Mouse (Mus musculus): Measurements from ENCODE around the gene Gli2. TPM values are rescaled to one million over a fixed set of nuclear protein-coding genes. Genes with fewer than 3 reads are reported as not detected.

Gli2 gene
- polyA plus RNA-seq, 1 experiment = 4.6 TPM

DNA sequence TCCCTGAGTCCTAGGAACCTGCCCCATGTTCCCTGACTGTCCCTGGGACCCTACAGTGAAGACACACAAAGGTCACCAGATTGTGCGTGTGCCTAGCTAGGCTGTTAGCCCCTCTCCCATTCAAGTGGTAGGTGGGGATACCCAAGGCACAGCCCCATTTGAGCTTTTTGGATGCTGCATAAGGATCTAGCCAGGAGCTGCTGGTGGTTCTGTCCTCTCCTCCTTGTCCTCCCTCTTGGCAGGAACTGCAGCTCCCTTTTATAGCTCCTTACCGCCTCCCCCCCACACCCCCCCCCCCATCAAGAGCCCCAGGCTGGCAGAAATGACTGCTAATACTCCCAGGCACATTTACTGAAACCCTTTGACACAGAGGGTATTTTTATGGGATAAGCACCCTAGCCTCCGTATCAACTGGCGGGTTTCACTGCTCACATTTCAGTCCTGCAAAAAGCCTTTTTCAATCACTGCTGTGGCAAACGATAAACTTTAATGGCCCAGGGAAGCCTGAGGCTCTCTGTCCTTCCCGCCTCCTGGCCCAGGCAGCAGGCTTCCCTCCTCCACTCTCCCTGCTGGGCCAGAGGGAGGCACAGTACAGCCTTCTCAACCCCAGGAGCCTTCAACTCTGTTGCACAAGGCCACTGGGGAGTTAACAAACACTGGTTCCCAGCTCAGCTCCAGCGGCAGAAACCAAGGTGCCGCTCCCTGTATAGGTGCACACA lies 151.4 kb downstream of the Gli2 start:
- DNase-seq (ENCODE audit: low spot score) = no peak

DNA sequence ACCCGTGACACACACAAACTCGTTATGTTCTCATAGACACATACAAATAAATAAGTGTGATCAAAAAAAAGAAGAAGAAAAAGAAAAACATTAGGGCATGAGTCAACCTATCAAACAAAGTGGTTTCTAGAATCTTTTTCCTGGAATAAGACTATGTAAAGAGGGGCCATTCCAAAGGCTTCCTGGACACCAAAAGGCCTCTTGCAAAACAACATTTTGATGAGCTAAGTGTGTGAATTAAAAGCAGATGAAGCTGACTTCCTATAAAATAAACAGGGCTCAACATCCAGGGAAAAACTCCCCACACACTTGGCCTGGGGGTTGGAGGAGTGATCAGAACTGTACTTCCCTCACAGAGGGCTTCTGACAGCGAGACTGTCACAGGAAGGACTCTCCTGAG lies 155.1 kb downstream of the Gli2 start:
- DNase-seq (ENCODE audit: low spot score) = no peak

GRCm38 (mm10) chr1:118895026-118895762 lies 158.2 kb downstream of the Gli2 start:
- no peak for DNase-seq (ENCODE audit: low spot score)

DNA sequence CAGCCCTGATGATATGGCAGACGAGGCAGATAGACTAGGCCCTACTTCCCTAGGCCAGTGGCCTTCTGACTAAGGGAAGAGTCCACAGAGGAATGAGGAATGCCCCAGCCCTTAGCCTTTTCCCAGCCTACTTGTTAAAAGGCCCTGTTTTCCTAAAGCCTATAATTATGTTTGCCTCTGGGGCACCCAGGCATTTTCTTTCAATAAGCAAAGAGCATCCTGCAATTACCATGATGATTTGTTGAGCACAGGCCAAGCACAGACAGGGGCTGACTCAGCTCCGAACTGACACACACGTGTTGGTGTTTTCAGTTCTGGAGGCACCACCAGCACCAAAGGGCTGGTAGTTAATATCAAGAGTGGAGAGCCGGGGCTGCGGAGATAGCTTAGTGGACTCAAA lies 162.0 kb downstream of the Gli2 start:
- no peak for DNase-seq (ENCODE audit: low spot score)

DNA sequence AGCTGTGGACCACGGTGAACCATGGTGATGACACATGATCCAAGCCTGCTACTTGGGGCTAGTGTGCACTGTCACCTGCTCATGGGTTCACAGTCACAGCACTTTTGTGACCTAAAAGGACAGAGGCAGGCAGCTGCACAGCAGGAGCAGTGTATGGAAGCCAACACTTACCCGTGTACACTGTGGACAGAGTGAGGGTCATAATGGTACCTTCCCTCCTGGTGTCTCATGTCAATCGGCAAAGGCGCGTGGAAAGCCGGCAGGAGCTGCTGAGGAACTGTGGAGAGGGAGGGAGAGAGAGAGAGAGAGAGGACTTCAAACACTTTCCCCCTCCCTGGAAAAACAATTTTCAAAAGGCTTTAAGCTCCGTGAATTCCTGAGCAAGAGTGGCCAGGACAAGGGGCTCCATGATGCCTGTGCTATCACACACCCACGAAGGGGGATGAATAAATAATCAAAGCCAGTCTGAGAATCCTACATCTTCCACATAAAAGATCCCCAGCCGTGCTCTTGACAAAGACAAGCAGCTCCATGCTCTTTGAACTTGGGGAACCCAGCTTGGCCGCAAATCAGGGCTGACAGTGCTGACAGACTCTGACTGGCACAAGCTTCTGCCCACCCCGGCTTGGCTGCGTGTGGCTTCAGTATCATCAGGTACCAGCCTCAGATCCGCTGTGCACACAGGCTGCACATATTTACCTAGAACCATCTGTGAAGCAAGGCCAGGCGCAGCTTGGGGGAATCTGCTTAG lies 163.1 kb downstream of the Gli2 start:
- DNase-seq (ENCODE audit: low spot score) = no peak

- no peak for DNase-seq (ENCODE audit: low spot score)
Observed at GRCm38 (mm10) chr1:118880781-118881247, 172.6 kb downstream of the Gli2 start.

DNA sequence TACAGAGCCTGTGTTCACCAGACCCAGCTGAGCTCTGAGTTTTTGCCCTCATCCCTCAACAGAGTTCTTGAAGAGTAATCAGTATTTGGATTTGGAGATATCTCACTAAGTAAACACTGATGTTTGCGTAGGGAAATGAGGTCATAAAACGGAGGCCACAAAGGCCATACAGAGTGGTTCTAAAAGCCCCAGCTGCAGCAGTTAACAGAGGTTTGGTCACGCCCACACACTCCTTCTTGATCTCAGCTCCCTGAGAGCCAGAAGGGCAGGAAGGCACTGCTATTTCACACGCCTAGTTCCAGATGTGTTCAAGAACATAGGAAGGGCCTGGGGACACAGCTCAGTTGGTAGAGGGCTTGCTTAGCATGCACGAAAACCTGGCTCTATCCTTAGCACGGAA lies 175.1 kb downstream of the Gli2 start:
- no peak for DNase-seq (ENCODE audit: low spot score)

GRCm38 (mm10) chr1:118875227-118875626 lies 178.2 kb downstream of the Gli2 start:
- DNase-seq (ENCODE audit: low spot score) = no peak

- DNase-seq (ENCODE audit: low spot score) = no peak
Observed at GRCm38 (mm10) chr1:118873559-118873958, 179.9 kb downstream of the Gli2 start.

- DNase-seq (ENCODE audit: low spot score) = no peak
Observed at GRCm38 (mm10) chr1:118864735-118865134, 188.7 kb downstream of the Gli2 start.

DNA sequence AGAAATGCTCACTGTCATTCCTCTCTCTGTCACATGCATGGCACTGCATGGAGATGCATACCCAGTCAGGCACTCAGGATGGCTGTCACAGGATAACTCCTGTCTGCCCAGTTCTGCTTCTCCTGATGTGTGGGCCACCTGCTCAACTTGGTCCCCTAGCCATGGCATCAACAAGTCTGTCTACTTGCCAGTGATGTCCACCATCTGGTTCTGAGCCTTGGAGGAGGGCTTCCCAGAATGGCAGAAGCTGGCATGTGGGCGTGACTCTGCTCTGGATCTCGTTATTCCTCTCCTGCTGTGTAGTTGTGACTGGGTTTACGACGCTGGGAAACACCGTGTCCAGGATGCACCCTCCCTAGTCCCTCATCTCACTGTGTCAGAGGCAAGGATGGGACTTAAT lies 189.4 kb downstream of the Gli2 start:
- DNase-seq (ENCODE audit: low spot score) = no peak

GRCm38 (mm10) chr1:118858101-118858500 lies 195.3 kb downstream of the Gli2 start:
- DNase-seq (ENCODE audit: low spot score) = no peak

DNA sequence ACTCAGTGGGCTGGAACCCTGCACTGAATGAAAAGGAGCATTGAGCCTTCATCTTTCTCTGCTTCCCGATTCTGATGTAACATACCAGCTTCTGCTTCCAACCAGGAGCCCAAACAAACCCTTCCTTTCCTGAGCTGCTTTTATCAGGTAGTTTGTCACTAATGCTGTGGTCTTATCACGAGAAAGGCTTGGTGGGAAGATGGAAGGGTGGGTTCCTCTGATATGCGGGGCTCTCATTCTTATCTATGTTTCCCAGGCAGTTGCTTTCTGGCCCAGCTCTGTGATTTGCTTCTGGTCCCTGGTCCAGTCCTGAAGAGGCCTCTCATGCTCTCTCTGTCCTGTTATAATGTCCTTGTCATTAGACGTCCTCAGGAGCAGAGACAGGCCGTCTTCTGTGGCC lies 222.8 kb downstream of the Gli2 start:
- no peak for DNase-seq (ENCODE audit: low spot score)

DNA sequence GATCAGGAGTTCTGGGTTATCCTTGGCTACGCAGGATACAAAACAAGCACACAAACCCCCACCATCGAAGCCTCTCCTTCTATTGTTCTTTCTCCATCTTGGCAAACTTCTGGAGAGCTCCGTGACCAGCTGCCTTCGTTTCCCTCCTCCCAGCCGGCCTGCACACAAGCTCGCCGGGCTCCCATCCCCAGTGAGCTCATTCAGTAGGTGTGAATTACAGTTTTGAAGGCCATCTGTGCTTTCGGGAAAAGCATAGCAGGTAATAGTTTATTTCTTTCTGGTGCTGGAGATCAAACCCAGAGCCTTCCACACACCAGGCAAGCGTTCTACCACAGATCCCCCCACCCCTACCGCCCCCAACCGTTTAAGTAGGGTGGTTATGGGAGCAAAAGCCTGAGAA lies 226.8 kb downstream of the Gli2 start:
- DNase-seq (ENCODE audit: low spot score) = no peak

GRCm38 (mm10) chr1:118825467-118826219 lies 227.8 kb downstream of the Gli2 start:
- no peak for DNase-seq (ENCODE audit: low spot score)

- DNase-seq (ENCODE audit: low spot score) = no peak
Observed at GRCm38 (mm10) chr1:118825035-118825434, 228.4 kb downstream of the Gli2 start.

DNA sequence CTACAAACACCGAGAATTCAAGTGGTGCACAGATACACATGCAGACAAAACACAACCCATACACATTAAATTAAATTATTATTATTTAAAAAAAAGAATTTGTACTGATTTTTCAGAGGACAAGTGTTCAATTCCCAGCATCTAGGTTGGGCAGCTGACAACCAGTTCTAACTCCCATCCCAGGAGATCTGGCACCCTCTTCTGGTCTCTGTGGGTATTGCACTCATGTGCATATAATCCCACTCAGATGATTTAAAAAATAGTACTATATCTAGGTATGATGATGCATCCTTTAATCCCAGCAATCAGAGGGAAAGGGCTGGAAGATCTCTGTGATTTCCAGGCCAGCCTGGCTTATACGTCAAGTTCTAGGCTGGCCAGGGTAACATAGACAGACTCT lies 231.2 kb downstream of the Gli2 start:
- DNase-seq (ENCODE audit: low spot score) = no peak

GRCm38 (mm10) chr1:118815015-118815414 lies 238.4 kb downstream of the Gli2 start:
- DNase-seq (ENCODE audit: low spot score) = no peak

DNA sequence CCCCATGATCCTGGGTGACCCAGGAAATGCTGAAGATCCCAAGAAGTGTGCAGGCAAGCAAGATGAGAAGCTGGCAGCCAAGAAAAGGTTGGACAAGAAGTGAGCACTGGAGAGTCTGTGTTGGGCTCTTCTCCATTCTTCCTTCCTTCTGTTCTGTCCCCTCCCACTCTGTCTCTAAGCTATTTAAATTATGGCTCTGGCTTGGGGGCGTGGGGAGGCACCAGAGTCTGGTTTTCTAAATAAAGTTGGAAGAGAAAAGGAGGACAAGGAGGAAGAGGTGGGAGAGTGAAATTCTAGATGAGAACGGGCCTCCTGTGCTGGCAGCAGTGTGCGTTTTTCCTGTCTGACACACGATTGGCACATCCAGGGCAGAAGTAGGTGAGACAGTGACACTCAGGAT lies 243.1 kb downstream of the Gli2 start:
- DNase-seq (ENCODE audit: low spot score) = no peak

- DNase-seq (ENCODE audit: low spot score) = no peak
Observed at GRCm38 (mm10) chr1:118806727-118807126, 246.7 kb downstream of the Gli2 start.

DNA sequence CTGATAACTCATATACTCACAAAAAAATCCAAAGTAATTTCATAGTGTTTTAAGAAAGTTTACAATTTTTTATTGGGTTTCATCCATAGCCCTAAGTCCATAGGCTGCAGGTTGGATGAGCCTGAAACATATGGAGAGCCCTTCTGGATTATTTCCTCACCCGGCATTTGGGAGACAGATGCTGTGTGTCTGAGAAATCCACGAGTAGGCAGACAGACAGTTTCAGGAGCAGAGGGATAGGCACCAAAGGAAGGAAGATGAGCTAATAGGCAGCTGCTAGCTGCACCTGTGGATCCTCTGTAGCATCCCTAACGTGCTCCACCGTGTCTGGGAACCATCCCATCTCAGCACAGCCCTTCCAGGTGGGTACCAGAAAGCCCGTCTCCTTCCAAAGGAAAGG lies 251.3 kb downstream of the Gli2 start:
- DNase-seq (ENCODE audit: low spot score) = no peak

Measured in urinary bladder, adult 2 months (tissue).